Mouse (Mus musculus): ENCODE data around the gene Mmel1. TPM values are rescaled to one million over a fixed set of nuclear protein-coding genes. Genes with fewer than 3 reads are reported as not detected.

Gene Mmel1
- total and polyA plus RNA-seq, 2 experiments from 2014 or later = 0.43 to 0.74 TPM

- peaks cover 6% of the 10 kb centered on the region; the same call in 1 of the 2 replicates for H3K4me1 ChIP-seq (ENCODE audit: insufficient read depth)
- no peak for TF ChIP-seq CTCF (IDR thresholded peaks at IDR 0.05; ENCODE audit: low read depth)
- no peak for DNase-seq
- no peak overlapping the region for H3K27ac ChIP-seq (ENCODE audit: low read depth, low read length)
- no peaks in the 10 kb centered on the region for H3K9me3 ChIP-seq (ENCODE audit: low read length)
- H3K9ac ChIP-seq = no peak overlapping the region
- H3K36me3 ChIP-seq (ENCODE audit: insufficient read depth) = no peaks in the 10 kb centered on the region
- ATAC-seq = no peak
- no peak overlapping the region for H3K4me2 ChIP-seq (ENCODE audit: low read depth)
- H3K4me3 ChIP-seq (ENCODE audit: low read depth, low read length) = no peak overlapping the region
- WGBS = 91% methylated on average over 6 of the region's 6 CpGs
- no peaks in the 10 kb centered on the region for H3K27me3 ChIP-seq (ENCODE audit: insufficient read depth, low read length)
Observed at GRCm38 (mm10) chr4:154943323-154944039, 74.1 kb downstream of the Mmel1 start.

GRCm38 (mm10) chr4:154944121-154944590 is 74.8 kb downstream of the Mmel1 start:
- peak; percentile 96 for TF ChIP-seq CTCF (IDR thresholded peaks at IDR 0.05; ENCODE audit: low read depth)
- Histone ChIP-seq H3K4me2 (ENCODE audit: low read depth) (no peak overlapping the region), H3K36me3 (ENCODE audit: insufficient read depth) (no peaks in the 10 kb centered on the region), H3K4me3 (ENCODE audit: low read depth, low read length) (no peak overlapping the region), H3K9me3 (ENCODE audit: low read length) (no peaks in the 10 kb centered on the region), H3K27ac (ENCODE audit: low read depth, low read length) (no peak overlapping the region), H3K4me1 (ENCODE audit: insufficient read depth) (peaks cover 6% of the 10 kb centered on the region; the same call in 1 of the 2 replicates), H3K27me3 (ENCODE audit: insufficient read depth, low read length) (no peaks in the 10 kb centered on the region), H3K9ac (no peak overlapping the region)
- DNase-seq = peak; percentile 87
- peak; percentile 79 for ATAC-seq
- 21% methylated on average over 2 of the region's 2 CpGs for WGBS

Other genes starting within 250 kb of the Mmel1 start
- gene Prdm16, start 232.7 kb upstream of the Mmel1 start, total RNA-seq (2014; rRNA removed) = 9.8 and 10.7 TPM in 2 replicates
- gene Prdm16, start 232.7 kb upstream of the Mmel1 start, polyA plus RNA-seq (2015; fragmentation: Nextera tagmentation; extraction: Ambion mirVana) = 7.8 and 16.3 TPM in 2 replicates
- not detected in 2 replicates for gene Actrt2, start 201.7 kb upstream of the Mmel1 start, total RNA-seq (2014; rRNA removed)
- gene Actrt2, start 201.7 kb upstream of the Mmel1 start, polyA plus RNA-seq (2015; fragmentation: Nextera tagmentation; extraction: Ambion mirVana) = not detected in 2 replicates
- 3.6 and 3.7 TPM in 2 replicates for gene Ttc34, start 32.1 kb upstream of the Mmel1 start, total RNA-seq (2014; rRNA removed)
- gene Ttc34, start 32.1 kb upstream of the Mmel1 start, polyA plus RNA-seq (2015; fragmentation: Nextera tagmentation; extraction: Ambion mirVana) = 4.1 TPM in 2 replicates
- 30.8 and 41.2 TPM in 2 replicates for gene Fam213b, start 29.6 kb downstream of the Mmel1 start, total RNA-seq (2014; rRNA removed)
- gene Fam213b, start 29.6 kb downstream of the Mmel1 start, polyA plus RNA-seq (2015; fragmentation: Nextera tagmentation; extraction: Ambion mirVana) = 59.7 and 62.1 TPM in 2 replicates
- 2.6 TPM in 1 of 2 replicates, not detected in the other for gene Tnfrsf14, start 59.0 kb downstream of the Mmel1 start, total RNA-seq (2014; rRNA removed)
- gene Tnfrsf14, start 59.0 kb downstream of the Mmel1 start, polyA plus RNA-seq (2015; fragmentation: Nextera tagmentation; extraction: Ambion mirVana) = not detected in 2 replicates
- 92.2 and 100 TPM in 2 replicates for gene Hes5, start 91.3 kb downstream of the Mmel1 start, total RNA-seq (2014; rRNA removed)
- 107 and 120 TPM in 2 replicates for gene Hes5, start 91.3 kb downstream of the Mmel1 start, polyA plus RNA-seq (2015; fragmentation: Nextera tagmentation; extraction: Ambion mirVana)
- 39.7 and 40.0 TPM in 2 replicates for gene Pank4, start 94.5 kb downstream of the Mmel1 start, total RNA-seq (2014; rRNA removed)
- gene Pank4, start 94.5 kb downstream of the Mmel1 start, polyA plus RNA-seq (2015; fragmentation: Nextera tagmentation; extraction: Ambion mirVana) = 20.4 and 22.6 TPM in 2 replicates
- 32.1 and 42.1 TPM in 2 replicates for gene Plch2, start 187.2 kb downstream of the Mmel1 start, total RNA-seq (2014; rRNA removed)
- 11.7 and 17.4 TPM in 2 replicates for gene Plch2, start 187.2 kb downstream of the Mmel1 start, polyA plus RNA-seq (2015; fragmentation: Nextera tagmentation; extraction: Ambion mirVana)
- 16.9 and 18.5 TPM in 2 replicates for gene Pex10, start 197.4 kb downstream of the Mmel1 start, total RNA-seq (2014; rRNA removed)
- 14.0 and 14.1 TPM in 2 replicates for gene Pex10, start 197.4 kb downstream of the Mmel1 start, polyA plus RNA-seq (2015; fragmentation: Nextera tagmentation; extraction: Ambion mirVana)
- gene Rer1, start 216.8 kb downstream of the Mmel1 start, total RNA-seq (2014; rRNA removed) = 92.4 and 116 TPM in 2 replicates
- 136 and 140 TPM in 2 replicates for gene Rer1, start 216.8 kb downstream of the Mmel1 start, polyA plus RNA-seq (2015; fragmentation: Nextera tagmentation; extraction: Ambion mirVana)
- gene Morn1, start 217.0 kb downstream of the Mmel1 start, total RNA-seq (2014; rRNA removed) = 6.0 and 7.4 TPM in 2 replicates
- 8.2 and 9.7 TPM in 2 replicates for gene Morn1, start 217.0 kb downstream of the Mmel1 start, polyA plus RNA-seq (2015; fragmentation: Nextera tagmentation; extraction: Ambion mirVana)